Mouse (Mus musculus) forebrain, embryonic 15.5 days (tissue): ENCODE measurements around the gene Amdhd1. TPM values are rescaled to one million over a fixed set of nuclear protein-coding genes. Genes with fewer than 3 reads are reported as not detected.

Experiments used
- ATAC-seq: fragments of 200-750 bp; cut with Nextera tagmentation; replicated peaks from 2 replicates; pipeline ENCODE4 v1.8.0; 2017; ENCODE audit warnings: mild to moderate bottlenecking, moderate TSS enrichment, moderate library complexity
- H3K27ac ChIP-seq: fragments of 300-500 bp; sonication (generic); replicated peaks from 2 replicates; pipeline ENCODE4 v1.5.1; 2015; ENCODE audit warnings: mild to moderate bottlenecking, inconsistent platforms
- H3K27me3 ChIP-seq: fragments of 300-500 bp; sonication (generic); 2 replicates; pipeline ENCODE4 v1.6.1; 2015; ENCODE audit warnings: inconsistent platforms
- H3K36me3 ChIP-seq: fragments of 300-500 bp; sonication (generic); 2 replicates; pipeline ENCODE4 v1.6.1; 2015; ENCODE audit warnings: mild to moderate bottlenecking, inconsistent platforms
- H3K4me1 ChIP-seq: fragments of 300-500 bp; sonication (generic); 2 replicates; pipeline ENCODE4 v1.6.1; 2015; ENCODE audit warnings: inconsistent platforms
- H3K4me2 ChIP-seq: fragments of 300-500 bp; sonication (generic); replicated peaks from 2 replicates; pipeline ENCODE4 v1.6.1; 2015; ENCODE audit warnings: mild to moderate bottlenecking, inconsistent platforms
- H3K4me3 ChIP-seq: fragments of 300-500 bp; sonication (generic); 2 replicates; pipeline ENCODE4 v1.5.1; 2015; ENCODE audit warnings: mild to moderate bottlenecking, inconsistent platforms
- H3K9ac ChIP-seq: fragments of 300-500 bp; sonication (generic); replicated peaks from 2 replicates; pipeline ENCODE4 v1.6.1; 2015; ENCODE audit warnings: mild to moderate bottlenecking, inconsistent platforms
- H3K9me3 ChIP-seq: fragments of 300-500 bp; sonication (generic); 2 replicates; pipeline ENCODE4 v1.6.1; 2016; ENCODE audit warnings: inconsistent platforms
- WGBS: fragments of 180-500 bp; shearing (Covaris S2); methylation state at CpG from one replicate; pipeline ENCODE4 v1.1.7; 2015; ENCODE audit warnings: mixed read lengths; 5-methylcytosine and 5-hydroxymethylcytosine counted together
- polyA plus RNA-seq: library from polyadenylated mRNA; unstranded; fragments of >200 nt; fragmentation: Nextera tagmentation; extraction: Ambion mirVana; gene quantifications from 2 replicates; pipeline ENCODE4 v1.2.1, GENCODE M21; 2015

The Amdhd1 gene
- polyA plus RNA-seq, 1 experiment from 2014 or later, result not detected

GRCm38 (mm10) chr10:93538287-93538686 is 1.5 kb downstream of the Amdhd1 start:
- WGBS, result 85% methylated on average over 2 of the region's 2 CpGs

GRCm38 (mm10) chr10:93525329-93525728 is 14.5 kb downstream of the Amdhd1 start:
- H3K4me3 ChIP-seq, result no peak overlapping the region
- H3K27me3 ChIP-seq, result no peaks in the 10 kb centered on the region
- H3K9me3 ChIP-seq, result no peaks in the 10 kb centered on the region; the same call in 1 of the 2 replicates
- no peak overlapping the region for H3K9ac ChIP-seq
- no peak overlapping the region for H3K4me2 ChIP-seq
- no peak overlapping the region for H3K27ac ChIP-seq
- no peaks in the 10 kb centered on the region for H3K36me3 ChIP-seq
- H3K4me1 ChIP-seq, result no peaks in the 10 kb centered on the region
- no peak for ATAC-seq
- 83% methylated on average over 1 of the region's 1 CpGs for WGBS

More at GRCm38 (mm10) chr10:93538287-93538686, 1.5 kb downstream of the Amdhd1 start:
- H3K9me3 ChIP-seq, result no peaks in the 10 kb centered on the region
- peaks cover 4% of the 10 kb centered on the region; the same call in 1 of the 2 replicates for H3K27me3 ChIP-seq
- H3K4me1 ChIP-seq, result peaks cover 15% of the 10 kb centered on the region
- no peak overlapping the region for H3K9ac ChIP-seq
- no peak for ATAC-seq
- H3K4me2 ChIP-seq, result no peak overlapping the region
- H3K36me3 ChIP-seq, result no peaks in the 10 kb centered on the region
- H3K27ac ChIP-seq, result no peak overlapping the region
- H3K4me3 ChIP-seq, result no peak overlapping the region

GRCm38 (mm10) chr10:93520994-93521393 is 18.8 kb downstream of the Amdhd1 start:
- no peaks in the 10 kb centered on the region for H3K27me3 ChIP-seq
- ATAC-seq, result no peak
- no peaks in the 10 kb centered on the region for H3K36me3 ChIP-seq
- WGBS, result 70% methylated on average over 4 of the region's 4 CpGs
- H3K9me3 ChIP-seq, result no peaks in the 10 kb centered on the region
- H3K4me3 ChIP-seq, result no peak overlapping the region
- no peak overlapping the region for H3K4me2 ChIP-seq
- 0 out of 2 replicates have a peak, but pooled peaks cover 2% of the 10 kb centered on the region for H3K4me1 ChIP-seq
- no peak overlapping the region for H3K27ac ChIP-seq
- no peak overlapping the region for H3K9ac ChIP-seq

- Histone ChIP-seq H3K4me1 (0 out of 2 replicates have a peak, but pooled peaks cover 3% of the 10 kb centered on the region), H3K27me3 (no peaks in the 10 kb centered on the region), H3K4me2 (no peak overlapping the region), H3K9ac (no peak overlapping the region), H3K4me3 (no peak overlapping the region), H3K9me3 (no peaks in the 10 kb centered on the region), H3K36me3 (no peaks in the 10 kb centered on the region), H3K27ac (no peak overlapping the region)
- 93% methylated on average over 5 of the region's 5 CpGs for WGBS
- ATAC-seq, result no peak
Measured at GRCm38 (mm10) chr10:93519756-93520155, 20.1 kb downstream of the Amdhd1 start.

- Histone ChIP-seq H3K36me3 (no peaks in the 10 kb centered on the region), H3K4me3 (no peak overlapping the region), H3K4me2 (no peak overlapping the region), H3K27me3 (no peaks in the 10 kb centered on the region), H3K9ac (no peak overlapping the region), H3K9me3 (no peaks in the 10 kb centered on the region), H3K27ac (no peak overlapping the region), H3K4me1 (0 out of 2 replicates have a peak, but pooled peaks cover 3% of the 10 kb centered on the region)
- WGBS, result 94% methylated on average over 8 of the region's 8 CpGs
- ATAC-seq, result no peak
Measured at GRCm38 (mm10) chr10:93519159-93519558, 20.7 kb downstream of the Amdhd1 start.

- Histone ChIP-seq H3K27me3 (no peaks in the 10 kb centered on the region), H3K4me2 (no peak overlapping the region), H3K9ac (no peak overlapping the region), H3K36me3 (no peaks in the 10 kb centered on the region), H3K9me3 (no peaks in the 10 kb centered on the region), H3K4me3 (no peak overlapping the region), H3K27ac (no peak overlapping the region), H3K4me1 (0 out of 2 replicates have a peak, but pooled peaks cover 3% of the 10 kb centered on the region)
- ATAC-seq, result no peak
- WGBS, result 85% methylated on average over 2 of the region's 2 CpGs
Measured at GRCm38 (mm10) chr10:93518620-93519019, 21.2 kb downstream of the Amdhd1 start.

- H3K4me3 ChIP-seq, result no peak overlapping the region
- H3K9ac ChIP-seq, result no peak overlapping the region
- no peaks in the 10 kb centered on the region for H3K27me3 ChIP-seq
- no peak overlapping the region for H3K27ac ChIP-seq
- H3K9me3 ChIP-seq, result no peaks in the 10 kb centered on the region
- H3K36me3 ChIP-seq, result no peaks in the 10 kb centered on the region
- 83% methylated on average over 4 of the region's 4 CpGs for WGBS
- H3K4me2 ChIP-seq, result no peak overlapping the region
- ATAC-seq, result no peak
- H3K4me1 ChIP-seq, result 0 out of 2 replicates have a peak, but pooled peaks cover 3% of the 10 kb centered on the region
Measured at GRCm38 (mm10) chr10:93518186-93518585, 21.6 kb downstream of the Amdhd1 start.

- H3K27ac ChIP-seq, result no peak overlapping the region
- no peak overlapping the region for H3K4me3 ChIP-seq
- WGBS, result 66% methylated on average over 4 of the region's 4 CpGs
- no peak overlapping the region for H3K4me2 ChIP-seq
- H3K36me3 ChIP-seq, result no peaks in the 10 kb centered on the region
- H3K27me3 ChIP-seq, result no peaks in the 10 kb centered on the region
- no peaks in the 10 kb centered on the region for H3K9me3 ChIP-seq
- 0 out of 2 replicates have a peak, but pooled peaks cover 3% of the 10 kb centered on the region for H3K4me1 ChIP-seq
- no peak for ATAC-seq
- H3K9ac ChIP-seq, result no peak overlapping the region
Measured at GRCm38 (mm10) chr10:93517754-93518153, 22.1 kb downstream of the Amdhd1 start.

- ATAC-seq, result no peak
- H3K9me3 ChIP-seq, result no peaks in the 10 kb centered on the region
- no peak overlapping the region for H3K9ac ChIP-seq
- WGBS, result 77% methylated on average over 12 of the region's 12 CpGs
- H3K4me3 ChIP-seq, result no peak overlapping the region
- H3K4me1 ChIP-seq, result 0 out of 2 replicates have a peak, but pooled peaks cover 3% of the 10 kb centered on the region
- no peak overlapping the region for H3K4me2 ChIP-seq
- H3K27me3 ChIP-seq, result no peaks in the 10 kb centered on the region
- H3K36me3 ChIP-seq, result no peaks in the 10 kb centered on the region
- H3K27ac ChIP-seq, result no peak overlapping the region
Measured at GRCm38 (mm10) chr10:93515927-93516326, 23.9 kb downstream of the Amdhd1 start.

- H3K36me3 ChIP-seq, result no peaks in the 10 kb centered on the region
- H3K9me3 ChIP-seq, result no peaks in the 10 kb centered on the region
- 0 out of 2 replicates have a peak, but pooled peaks cover 3% of the 10 kb centered on the region for H3K4me1 ChIP-seq
- no peak overlapping the region for H3K4me2 ChIP-seq
- no peak overlapping the region for H3K4me3 ChIP-seq
- no peak overlapping the region for H3K9ac ChIP-seq
- ATAC-seq, result peak; percentile 87
- no peak overlapping the region for H3K27ac ChIP-seq
- H3K27me3 ChIP-seq, result no peaks in the 10 kb centered on the region
- 9% methylated on average over 1 of the region's 1 CpGs for WGBS
Measured at GRCm38 (mm10) chr10:93515419-93515818, 24.4 kb downstream of the Amdhd1 start.

GRCm38 (mm10) chr10:93509532-93510153 is 30.2 kb downstream of the Amdhd1 start:
- H3K27ac ChIP-seq, result no peak overlapping the region
- no peak overlapping the region for H3K4me3 ChIP-seq
- 90% methylated on average over 15 of the region's 15 CpGs for WGBS
- no peaks in the 10 kb centered on the region for H3K4me1 ChIP-seq
- no peak overlapping the region for H3K9ac ChIP-seq
- H3K4me2 ChIP-seq, result no peak overlapping the region
- no peak for ATAC-seq
- no peaks in the 10 kb centered on the region for H3K36me3 ChIP-seq
- H3K9me3 ChIP-seq, result no peaks in the 10 kb centered on the region
- H3K27me3 ChIP-seq, result no peaks in the 10 kb centered on the region

- Histone ChIP-seq H3K27me3 (no peaks in the 10 kb centered on the region), H3K4me3 (no peak overlapping the region), H3K4me2 (no peak overlapping the region), H3K9me3 (no peaks in the 10 kb centered on the region), H3K9ac (no peak overlapping the region), H3K4me1 (no peaks in the 10 kb centered on the region), H3K27ac (no peak overlapping the region), H3K36me3 (no peaks in the 10 kb centered on the region)
- ATAC-seq, result no peak
- WGBS, result 64% methylated on average over 7 of the region's 7 CpGs
Measured at GRCm38 (mm10) chr10:93508383-93508970, 31.4 kb downstream of the Amdhd1 start.
